Mouse (Mus musculus): Measurements from ENCODE around the gene Brf1. TPM values are rescaled to one million over a fixed set of nuclear protein-coding genes. Genes with fewer than 3 reads are reported as not detected.

Gene Brf1
- total RNA-seq, 4 experiments from 2014 or later: 22.9 to 28.1 (median 24.6) TPM

Small RNA genes within 50 kb of the gene (microRNA-seq; reads per million reads assigned to microRNA genes)
- gene Mir6941: not detected

Other genes with a start within 250 kb of the Brf1 start
- 1 to 10 TPM; 3.4 to 8.1 (median 4.3) TPM for gene Pld4, start 240.0 kb downstream of the Brf1 start, total RNA-seq (2022)
- gene Ahnak2, start 198.0 kb downstream of the Brf1 start, total RNA-seq (2022): 10 to 100 TPM; 19.3 to 24.6 (median 20.6) TPM
- 1 to 10 TPM; 1.8 to 4.3 (median 2.4) TPM for gene Clba1, start 191.8 kb downstream of the Brf1 start, total RNA-seq (2022)
- gene Cdca4, start 171.3 kb downstream of the Brf1 start, total RNA-seq (2022): 1 to 10 TPM; 5.6 to 6.5 (median 6.2) TPM
- gene Gpr132, start 132.5 kb downstream of the Brf1 start, total RNA-seq (2022): under 1 TPM; 0.25 to 0.52 (median 0.33) TPM
- 10 to 100 TPM; 25.1 to 30.4 (median 29.8) TPM for gene Jag2, start 70.9 kb downstream of the Brf1 start, total RNA-seq (2022)
- 10 to 100 TPM in 1 of 4 experiments, 1 to 10 TPM in 3; 7.0 to 11.7 (median 8.5) TPM for gene Nudt14, start 58.6 kb downstream of the Brf1 start, total RNA-seq (2022)
- 10 to 100 TPM; 21.6 to 29.6 (median 26.3) TPM for gene Btbd6, start 24.2 kb downstream of the Brf1 start, total RNA-seq (2022)
- 10 to 100 TPM; 30.4 to 38.2 (median 36.1) TPM for gene Pacs2, start 13.8 kb upstream of the Brf1 start, total RNA-seq (2022)
- not detected for gene Tex22, start 73.8 kb upstream of the Brf1 start, total RNA-seq (2022)
- gene Mta1, start 97.6 kb upstream of the Brf1 start, total RNA-seq (2022): 10 to 100 TPM; 45.0 to 47.2 (median 46.1) TPM
- 1,000 to 10,000 TPM; 1,612 to 1,913 (median 1,690) TPM for gene Crip2, start 139.5 kb upstream of the Brf1 start, total RNA-seq (2022)
- 100 to 1,000 TPM; 154 to 215 (median 169) TPM for gene Crip1, start 145.6 kb upstream of the Brf1 start, total RNA-seq (2022)
- gene Tedc1, start 155.7 kb upstream of the Brf1 start, total RNA-seq (2022): under 1 TPM; 0.12 to 0.49 (median 0.33) TPM
- under 1 TPM in 2 of 4 experiments, not detected in 2; 0.16 to 0.22 TPM for gene Tmem121, start 185.2 kb upstream of the Brf1 start, total RNA-seq (2022)

Measured in heart, adult 8-10 months (tissue).